Mouse (Mus musculus): ENCODE results near the gene Slamf9.

Gene Slamf9

DNA sequence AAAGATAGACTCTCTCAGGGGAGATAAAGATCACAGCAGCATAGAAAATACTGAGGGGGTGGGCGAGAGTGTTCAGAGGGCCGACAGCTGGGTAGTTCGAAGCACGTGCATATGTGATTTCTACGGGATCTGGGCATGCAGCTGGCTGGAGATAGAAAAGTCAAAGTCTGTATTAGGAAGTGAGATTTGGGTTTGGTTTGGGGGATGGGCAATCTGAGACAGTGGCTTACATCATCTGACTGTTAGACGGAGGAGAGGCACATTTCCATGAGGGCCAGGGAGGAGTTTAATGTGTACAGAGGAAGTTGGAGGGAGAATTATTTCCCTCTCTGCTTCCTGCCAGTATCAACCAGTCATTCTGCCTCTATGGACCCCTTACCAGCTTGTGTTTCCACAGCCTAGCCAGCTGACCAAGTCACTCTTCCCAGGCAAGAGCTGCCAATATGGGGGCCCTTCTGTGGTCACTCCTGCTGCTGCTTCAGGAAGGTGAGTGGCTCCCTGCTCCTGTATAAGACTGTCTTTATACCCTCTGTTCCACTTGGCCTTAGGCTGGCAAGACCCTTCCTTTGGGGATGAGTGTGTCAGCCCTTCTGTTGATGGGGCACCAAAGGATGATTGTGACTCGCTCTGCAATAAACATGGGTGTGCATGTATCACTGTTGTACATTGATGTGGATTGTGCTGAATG lies at the start of gene Slamf9:
TSS of gene Slamf9 (plus strand) at position 305 of the 688 bp plus-strand sequence.
- no peak for DNase-seq (ENCODE audit: extremely low read depth, insufficient read length, low spot score)

DNA sequence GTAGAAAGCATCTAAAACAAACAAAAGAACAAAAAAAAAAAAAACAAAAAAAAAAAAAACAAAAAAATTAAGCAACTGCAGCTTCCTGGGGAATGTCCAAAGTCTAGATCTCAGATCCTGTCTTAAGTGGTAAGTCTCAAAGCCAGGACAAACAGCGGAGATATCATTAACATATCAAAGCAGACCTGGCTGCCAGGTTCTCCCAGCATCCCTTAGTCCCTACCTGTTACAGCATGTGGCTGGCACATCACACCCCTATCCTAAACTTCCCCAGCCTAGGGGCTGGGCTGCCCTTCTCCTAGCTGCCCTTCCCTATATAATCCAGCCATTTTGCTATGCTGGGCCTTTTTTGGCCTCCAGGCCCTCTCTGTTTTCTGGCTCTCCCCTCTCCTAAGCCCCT lies 48.7 kb upstream of the Slamf9 start:
- DNase-seq (ENCODE audit: extremely low read depth, insufficient read length, low spot score), result no peak

DNA sequence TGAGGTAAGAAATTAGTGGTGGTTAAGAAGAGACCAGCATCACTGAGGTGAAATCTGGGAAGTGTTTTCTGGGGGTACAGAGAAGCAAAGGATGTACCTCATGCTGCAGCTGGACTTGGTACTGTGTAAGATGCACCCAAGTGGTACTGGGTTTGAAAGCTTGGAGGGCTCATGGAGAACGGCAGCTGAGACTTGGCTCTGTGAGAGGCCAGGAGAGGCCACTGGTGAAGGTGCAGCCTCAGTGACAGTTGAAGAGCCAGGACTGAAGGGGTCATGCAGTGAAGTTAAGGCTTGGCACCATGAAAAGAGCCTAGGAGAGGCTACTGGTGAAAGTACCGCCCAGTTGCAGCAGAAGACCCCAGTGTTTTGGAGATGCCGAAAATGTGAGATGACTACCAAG lies 47.3 kb upstream of the Slamf9 start:
- no peak for DNase-seq (ENCODE audit: extremely low read depth, insufficient read length, low spot score)

DNA sequence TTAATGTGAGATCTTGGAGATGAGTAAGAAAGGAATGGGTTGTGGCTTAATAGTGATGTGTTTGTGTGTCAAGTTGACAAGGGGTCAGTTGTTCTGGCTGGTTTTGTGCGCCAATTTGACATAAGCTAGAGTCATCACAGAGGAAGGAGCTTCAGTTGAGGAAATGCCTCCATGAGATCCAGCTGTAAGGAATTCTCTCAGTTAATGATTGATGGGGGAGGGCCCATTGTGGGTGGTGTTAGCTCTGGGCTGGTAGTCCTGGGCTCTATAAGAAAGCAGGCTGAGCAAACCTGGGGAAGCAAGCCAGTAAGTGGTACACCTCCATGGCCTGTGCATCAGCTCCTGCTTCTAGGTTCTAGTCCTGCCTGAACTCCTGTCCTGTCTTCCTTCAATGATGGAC lies 46.5 kb upstream of the Slamf9 start:
- DNase-seq (ENCODE audit: extremely low read depth, insufficient read length, low spot score), result no peak

DNA sequence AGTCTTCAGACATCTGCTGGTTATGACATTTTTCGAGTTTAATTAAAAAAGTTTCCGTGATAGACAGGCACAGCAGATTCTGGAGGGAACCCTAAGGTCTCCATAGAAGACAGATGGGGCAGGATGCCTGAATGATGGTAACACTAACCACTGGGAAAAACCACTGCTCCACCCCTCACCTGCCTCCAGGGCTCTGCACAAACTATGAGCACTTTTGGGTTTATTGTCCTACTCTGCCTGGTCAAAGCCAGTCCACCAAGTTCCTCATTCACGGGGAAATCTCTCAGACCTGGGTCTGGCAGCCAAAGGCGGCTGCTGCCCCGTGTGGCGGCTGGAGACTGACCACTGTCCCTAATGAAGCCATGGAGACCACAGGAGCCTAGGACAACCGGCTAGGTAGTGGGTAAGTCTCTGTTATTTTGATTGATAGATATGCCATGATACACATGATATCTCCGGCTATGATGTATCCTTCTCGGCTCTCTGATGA lies 44.4 kb upstream of the Slamf9 start:
- no peak for DNase-seq (ENCODE audit: extremely low read depth, insufficient read length, low spot score)

DNA sequence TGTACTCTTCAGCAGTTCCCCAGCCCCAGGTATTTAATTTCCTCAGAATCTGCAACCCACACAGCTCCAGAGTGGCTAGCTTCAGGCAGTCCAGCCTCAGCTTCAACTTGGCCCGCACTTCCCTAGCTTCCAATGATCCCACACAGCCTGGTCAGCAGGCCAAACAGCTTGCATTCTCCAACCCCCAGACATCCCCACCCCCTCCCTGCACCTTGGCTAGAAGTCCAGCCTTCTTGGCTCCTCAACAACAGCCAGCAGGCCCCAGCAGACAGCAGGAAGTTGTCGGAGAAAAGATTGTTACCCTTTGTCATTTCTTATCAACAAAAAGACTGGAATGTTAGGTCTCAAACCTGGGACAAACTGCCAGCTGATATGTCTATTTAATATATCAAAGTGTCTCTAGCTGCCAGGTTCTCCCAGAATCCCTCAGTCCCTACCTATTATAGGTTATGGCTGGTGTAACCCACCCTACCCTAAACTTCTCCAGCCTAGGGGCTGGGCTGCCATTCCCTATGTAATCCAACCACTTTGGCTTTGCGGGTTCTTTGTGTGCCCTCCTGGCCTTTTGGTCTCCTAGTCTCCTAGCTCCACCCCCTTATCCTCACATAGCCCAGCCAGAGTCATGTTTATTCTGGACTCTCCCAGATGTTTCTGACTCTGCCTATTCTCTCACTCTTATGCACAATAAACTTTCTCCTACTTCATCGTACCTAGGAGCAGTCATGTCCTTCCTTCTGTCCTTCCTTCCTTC lies 43.1 kb upstream of the Slamf9 start:
- no peak for DNase-seq (ENCODE audit: extremely low read depth, insufficient read length, low spot score)

DNA sequence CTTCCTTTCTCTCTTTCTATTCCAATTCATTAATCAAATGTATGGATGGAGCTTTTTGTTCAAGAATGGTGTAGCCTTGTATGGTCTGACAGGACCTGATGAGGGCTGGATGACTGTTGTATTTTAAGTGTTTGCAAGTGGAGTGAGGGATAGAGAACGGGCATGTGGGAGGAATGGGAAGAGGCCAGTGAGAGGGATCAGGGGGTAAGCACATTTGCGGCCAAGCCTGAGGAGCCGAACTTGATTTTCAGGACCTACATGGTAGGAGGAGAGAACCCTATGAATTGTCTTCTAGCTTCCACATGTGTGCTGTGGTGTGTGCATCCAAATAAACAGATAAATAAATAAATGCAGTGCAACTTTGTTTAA lies 42.6 kb upstream of the Slamf9 start:
- no peak for DNase-seq (ENCODE audit: extremely low read depth, insufficient read length, low spot score)

DNA sequence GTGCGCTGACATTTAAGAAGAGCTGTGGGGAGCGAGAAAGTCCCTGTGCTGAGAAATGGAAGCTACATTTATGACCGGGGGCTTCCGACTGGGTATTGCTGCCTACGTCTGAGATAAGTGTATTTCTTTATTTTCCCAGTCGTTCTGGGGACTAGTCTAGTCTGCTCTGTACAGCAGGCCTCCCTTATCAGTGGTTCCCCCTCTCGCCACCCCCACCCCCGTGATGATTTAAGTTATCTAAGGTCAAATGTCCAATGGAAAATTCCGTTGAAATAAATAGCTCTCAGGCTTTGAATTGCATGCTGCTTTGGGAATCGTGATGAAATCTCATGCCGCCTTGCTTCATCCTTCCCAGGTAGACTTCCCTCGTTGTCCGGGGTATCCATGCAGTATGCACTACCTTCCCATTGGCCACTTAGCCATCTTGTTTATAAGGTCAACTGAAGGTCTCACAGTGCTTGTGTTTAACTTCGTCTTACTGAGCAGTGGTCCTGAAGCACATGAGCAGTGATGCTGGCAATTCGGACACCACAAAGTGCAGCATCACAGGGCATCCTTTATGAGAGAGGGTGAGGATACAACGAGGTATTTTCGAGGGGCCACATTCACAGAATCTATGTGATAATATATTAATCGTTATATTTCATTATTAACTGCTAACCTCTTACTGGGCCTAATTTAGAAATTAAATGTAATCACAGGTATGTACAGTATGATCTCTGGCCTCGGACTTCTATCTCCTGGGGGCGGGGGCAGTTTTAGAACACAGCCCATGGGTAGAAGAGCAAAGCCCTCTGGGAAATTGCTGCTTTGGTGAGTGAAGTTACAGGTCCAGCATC lies 41.9 kb upstream of the Slamf9 start:
- DNase-seq (ENCODE audit: extremely low read depth, insufficient read length, low spot score), result no peak

DNA sequence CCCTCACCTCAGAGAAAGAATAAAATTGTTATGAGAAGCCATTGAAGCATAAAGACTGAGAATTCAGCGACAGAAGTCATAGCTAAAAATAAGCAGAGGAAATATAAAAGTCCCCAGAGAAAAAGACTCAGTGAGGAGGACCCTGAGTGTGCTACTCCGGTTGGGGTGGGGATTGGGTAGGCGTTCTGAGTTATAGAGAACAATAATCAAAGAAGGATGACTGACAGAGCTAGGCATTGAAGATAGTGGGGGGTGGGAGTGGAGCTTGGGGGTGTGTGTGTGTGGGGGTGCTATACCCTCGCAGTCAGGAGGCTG lies 41.4 kb upstream of the Slamf9 start:
- DNase-seq (ENCODE audit: extremely low read depth, insufficient read length, low spot score), result no peak

DNA sequence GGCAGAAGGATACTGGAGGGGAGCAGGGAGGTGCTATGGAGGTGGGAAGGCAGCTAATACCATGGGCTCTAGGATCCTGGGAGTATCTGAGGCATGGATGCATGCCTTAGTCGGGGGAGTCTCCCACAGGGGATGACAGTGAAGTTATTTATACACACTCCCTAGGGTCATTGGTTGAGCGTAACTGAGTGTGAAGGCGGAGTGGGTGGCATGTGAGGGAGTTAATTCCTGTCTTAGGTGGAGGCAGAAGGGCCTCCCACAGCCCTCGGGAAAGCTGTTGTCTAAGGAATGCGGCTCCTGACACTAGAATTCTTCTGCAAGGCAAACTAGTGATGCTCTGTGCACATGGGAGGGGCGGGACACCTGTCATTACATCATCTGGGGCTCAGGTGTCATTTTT lies 38.4 kb upstream of the Slamf9 start:
- DNase-seq (ENCODE audit: extremely low read depth, insufficient read length, low spot score), result no peak

DNA sequence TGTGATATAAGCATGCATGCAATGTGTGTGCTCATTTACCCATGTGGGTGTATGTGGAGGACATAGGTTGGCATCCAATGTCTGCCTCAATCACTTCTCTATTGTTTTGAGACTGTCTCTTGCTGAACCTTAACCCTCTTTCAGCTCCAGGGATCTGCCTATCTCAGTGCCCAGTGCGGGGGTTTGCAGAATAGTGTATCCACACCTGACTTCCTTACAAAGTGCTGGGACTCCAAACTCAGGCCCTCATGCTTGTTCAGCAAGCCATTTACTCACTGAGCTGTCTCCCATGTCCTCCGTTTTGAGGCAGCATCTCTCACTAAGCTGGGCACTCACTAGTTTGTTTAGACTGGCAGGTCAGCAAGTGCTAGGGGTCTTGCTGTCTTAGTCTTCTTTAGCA lies 36.5 kb upstream of the Slamf9 start:
- DNase-seq (ENCODE audit: extremely low read depth, insufficient read length, low spot score), result no peak

DNA sequence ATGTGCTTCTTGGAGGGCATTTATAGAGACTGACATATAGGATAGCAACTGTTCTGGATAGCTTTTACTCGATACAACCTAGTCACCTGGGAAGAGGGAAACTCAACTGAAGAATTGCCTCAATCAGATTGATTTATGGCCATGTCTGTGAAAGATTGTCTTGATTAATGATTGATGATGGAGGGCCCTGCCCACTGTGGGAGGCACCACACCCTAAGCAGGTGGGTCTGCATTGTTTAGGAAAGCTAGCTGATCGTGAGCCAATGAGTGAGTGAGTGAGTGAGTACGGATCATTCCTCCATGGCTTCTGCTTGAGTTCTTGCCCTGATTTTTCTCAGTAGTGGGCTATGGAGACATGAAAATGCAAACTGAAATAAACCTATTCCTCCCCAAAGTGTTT lies 34.6 kb upstream of the Slamf9 start:
- DNase-seq (ENCODE audit: extremely low read depth, insufficient read length, low spot score), result no peak

DNA sequence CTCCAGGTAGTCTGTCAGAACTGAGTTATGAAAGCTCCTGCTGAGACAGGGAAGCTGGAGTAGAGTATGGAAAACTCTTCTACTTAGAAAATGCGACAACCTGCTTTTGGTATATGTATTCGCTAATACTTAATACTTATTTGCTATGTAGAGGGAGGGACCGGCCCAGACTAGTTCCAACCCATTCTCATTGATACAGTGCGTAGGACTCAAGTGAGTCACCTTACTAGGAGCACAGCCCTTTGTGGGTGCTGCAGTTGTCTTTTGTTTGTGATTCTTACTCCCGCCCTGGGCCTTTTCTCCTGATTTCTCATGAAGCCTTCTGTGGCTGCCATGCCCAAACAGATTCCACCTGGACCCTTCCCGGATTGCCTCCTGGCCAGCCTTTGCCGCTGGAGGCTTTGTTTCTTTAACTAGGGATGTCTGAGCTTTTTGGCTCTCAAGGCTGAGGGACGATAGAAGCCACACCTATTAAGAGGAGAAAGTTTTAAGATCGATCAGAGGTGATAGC lies 33.2 kb upstream of the Slamf9 start:
- DNase-seq (ENCODE audit: extremely low read depth, insufficient read length, low spot score), result no peak

DNA sequence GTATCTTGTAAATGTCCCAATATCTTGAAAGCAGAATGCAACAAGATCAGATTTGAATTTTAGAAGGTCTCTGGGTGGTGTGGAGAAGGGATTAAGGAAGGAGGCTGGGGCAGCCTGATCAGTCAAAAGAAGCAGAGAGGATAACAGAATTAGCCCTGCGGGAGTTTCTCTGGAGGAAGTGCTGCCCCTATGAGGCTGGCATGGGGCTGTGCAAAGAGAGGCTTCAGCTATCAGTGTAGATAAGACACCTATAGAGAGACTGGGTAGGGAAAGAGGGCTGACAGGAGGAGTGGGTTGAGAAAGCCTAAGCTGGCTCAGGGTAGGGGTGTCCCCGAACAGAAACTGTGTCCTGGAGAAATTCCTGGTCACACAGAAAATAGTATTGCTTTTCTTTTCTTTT lies 24.9 kb upstream of the Slamf9 start:
- DNase-seq (ENCODE audit: extremely low read depth, insufficient read length, low spot score), result no peak

DNA sequence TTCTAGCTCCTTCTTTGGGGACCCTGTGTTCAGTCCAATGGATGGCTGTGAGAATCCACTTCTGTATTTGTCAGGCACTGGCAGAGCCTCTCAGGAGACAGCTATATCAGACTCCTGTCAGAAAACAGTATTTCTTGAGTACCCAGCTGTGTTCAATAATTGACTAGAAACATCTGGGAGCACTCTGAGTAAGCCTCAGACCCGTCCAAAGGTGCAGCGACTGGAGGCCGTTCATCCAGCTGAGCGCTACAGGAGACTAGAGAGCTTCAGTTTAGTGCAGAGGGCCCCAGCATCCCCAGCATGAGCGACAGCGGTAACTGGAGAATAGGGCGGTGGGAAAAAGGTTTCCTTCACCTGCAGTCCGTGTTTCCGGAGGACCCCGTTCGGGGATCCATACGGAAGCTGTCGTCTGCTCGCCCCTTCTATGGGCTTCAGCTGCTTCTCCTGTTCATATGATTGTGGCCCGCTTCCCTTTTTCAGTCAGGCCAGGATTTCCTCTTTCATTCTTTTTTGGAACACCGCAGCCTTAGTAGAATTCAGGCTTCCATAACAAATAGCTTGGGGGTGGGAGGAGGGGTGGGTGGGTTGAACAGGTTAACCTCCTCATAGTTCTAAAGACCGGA lies 24.2 kb upstream of the Slamf9 start:
- no peak for DNase-seq (ENCODE audit: extremely low read depth, insufficient read length, low spot score)

DNA sequence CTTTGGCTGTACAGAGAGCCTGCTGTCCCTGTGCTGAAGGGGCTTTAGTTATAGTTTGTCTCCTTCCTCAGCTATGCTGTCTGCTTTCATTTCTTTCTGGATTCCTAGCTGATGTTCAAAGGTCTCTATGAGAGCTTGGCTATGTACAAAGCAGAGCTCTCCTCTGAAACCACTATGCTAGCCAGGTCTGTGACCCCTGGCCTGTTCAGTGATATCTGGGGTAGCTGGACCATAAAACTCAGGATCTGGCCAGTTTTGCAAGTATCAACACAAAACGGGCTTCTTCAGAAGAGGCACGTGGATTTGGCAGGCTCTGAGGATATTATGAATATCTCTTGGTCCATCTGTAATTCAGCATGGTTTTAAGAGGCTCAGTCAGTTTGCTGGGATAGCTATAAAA lies 22.2 kb upstream of the Slamf9 start:
- DNase-seq (ENCODE audit: extremely low read depth, insufficient read length, low spot score), result no peak

DNA sequence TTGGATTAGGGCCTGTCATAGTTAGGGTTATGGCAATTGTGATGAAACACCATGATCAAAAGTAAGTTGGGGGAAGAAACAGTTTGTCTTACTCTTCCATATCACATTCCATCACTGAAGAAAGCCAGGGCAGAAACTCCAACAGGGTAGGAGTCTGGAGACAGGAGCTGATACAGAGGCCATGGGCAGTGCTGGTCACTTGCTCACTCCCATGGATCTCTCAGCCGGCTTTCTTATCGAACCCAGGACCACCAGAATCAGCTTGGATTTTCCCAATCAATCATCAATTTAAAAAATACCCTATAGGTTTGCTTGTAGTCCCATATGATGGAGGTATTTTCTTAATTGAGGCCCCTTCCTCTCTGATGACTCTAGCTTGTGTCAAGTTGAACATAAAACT lies 21.3 kb upstream of the Slamf9 start:
- no peak for DNase-seq (ENCODE audit: extremely low read depth, insufficient read length, low spot score)

DNA sequence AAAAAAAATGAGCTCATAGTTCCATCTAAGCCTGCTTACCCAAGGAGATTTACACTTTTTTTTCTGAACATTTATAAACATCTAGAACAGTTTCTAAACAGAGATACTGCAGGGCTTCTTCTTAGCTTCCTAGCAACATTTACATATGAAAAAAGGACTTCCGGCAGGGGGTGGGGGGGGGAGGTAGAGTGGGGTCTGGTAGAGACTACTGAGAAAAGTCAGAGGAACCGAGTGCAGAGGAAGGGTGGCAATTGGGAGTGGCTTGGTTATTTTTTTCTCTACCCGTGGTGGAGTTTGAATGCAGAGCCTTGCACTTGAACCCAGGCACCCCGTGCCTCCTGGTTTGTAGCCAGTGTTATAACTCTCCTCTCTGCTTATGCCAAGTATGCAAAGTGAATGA lies 19.7 kb upstream of the Slamf9 start:
- no peak for DNase-seq (ENCODE audit: extremely low read depth, insufficient read length, low spot score)

DNA sequence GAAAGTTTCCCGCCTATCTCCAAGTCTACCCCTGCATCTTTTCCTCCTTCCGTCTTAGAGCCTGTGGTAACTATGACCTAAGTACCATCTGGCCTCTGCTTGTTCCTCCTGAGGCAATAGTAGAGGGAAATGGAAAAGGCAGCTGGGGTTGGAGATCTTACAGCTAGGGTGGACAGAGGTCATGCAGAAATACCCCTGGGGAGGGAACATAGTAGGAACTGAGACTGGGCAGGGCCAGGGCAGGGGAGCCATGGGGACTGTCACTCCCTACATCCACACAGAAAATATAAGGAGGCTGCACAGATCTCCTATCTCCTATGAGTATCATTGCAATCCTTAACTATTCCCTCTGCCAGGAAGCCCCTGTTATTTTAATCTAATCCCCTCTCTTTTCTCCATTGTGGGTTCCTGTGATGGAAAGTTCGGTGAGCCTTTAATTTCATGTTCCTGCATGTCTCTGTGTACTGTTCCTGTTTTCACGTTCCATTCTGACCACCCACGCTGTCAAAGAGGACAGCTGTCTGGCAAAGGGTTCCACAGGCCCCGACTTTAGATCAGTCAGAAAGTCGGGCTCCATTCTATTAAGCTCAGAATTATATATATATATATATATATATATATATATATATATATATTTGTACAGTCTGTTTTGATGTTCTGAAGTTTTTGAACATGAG lies 19.0 kb upstream of the Slamf9 start:
- DNase-seq (ENCODE audit: extremely low read depth, insufficient read length, low spot score), result no peak

DNA sequence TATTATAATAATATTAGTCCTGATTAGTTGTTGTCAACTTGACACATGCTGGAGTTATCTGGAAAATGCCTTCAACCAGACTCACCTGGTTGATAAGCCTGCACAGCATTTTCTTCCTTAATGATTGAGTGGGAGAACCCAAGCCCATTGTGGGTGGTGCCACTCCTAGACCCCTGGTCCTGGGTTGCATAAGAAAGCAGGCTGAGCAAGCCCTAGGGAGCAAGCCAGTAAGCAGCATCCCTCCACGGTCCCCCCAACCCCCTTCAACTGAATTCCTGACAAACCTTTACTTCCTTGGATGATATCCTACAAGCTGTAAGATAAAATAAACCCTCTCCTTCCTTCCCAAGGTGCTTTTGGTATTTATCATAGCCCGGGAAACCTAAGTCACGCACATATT lies 18.0 kb upstream of the Slamf9 start:
- DNase-seq (ENCODE audit: extremely low read depth, insufficient read length, low spot score), result no peak

DNA sequence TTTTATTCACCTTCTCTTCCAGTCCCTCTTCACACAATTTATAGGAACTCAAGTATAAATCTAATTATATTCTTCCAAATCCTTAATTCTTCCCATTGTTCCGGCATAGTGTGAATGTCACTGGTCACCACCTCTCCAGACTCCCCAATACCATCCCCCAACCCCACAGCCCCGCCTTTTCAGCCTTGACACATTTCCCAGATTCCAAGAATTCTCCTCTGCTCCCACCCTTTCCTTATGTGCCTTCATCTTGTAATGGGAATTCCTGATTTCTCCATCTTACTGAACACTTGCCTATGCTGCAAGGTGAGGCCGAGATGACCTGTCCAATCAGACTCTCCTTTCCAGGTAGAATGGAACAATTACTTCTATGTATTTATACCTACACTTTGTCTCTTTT lies 17.1 kb upstream of the Slamf9 start:
- no peak for DNase-seq (ENCODE audit: extremely low read depth, insufficient read length, low spot score)

All from 3134 (cell line).